Mouse (Mus musculus) small intestine, adult 10 weeks (tissue): Measurements from ENCODE around the gene Gstm1. TPM values are rescaled to one million over a fixed set of nuclear protein-coding genes. Genes with fewer than 3 reads are reported as not detected.

ENCODE experiments used
- polyA plus RNA-seq: library from polyadenylated mRNA; stranded (reverse); fragments of 350-450 nt; fragmentation: Illumina TruSeq; extraction: RNeasy Lipid Tissue Mini Kit (QIAGEN cat#74804); gene quantifications from one replicate; pipeline ENCODE4 v1.2.3, GENCODE M21; 2014; ENCODE audit warnings: low replicate concordance

Gstm1 gene
- polyA plus RNA-seq = 30.0 TPM

GRCm38 (mm10) chr3:108017473-108018189 lies at the start of gene Gstm1:
Gene Gstm1 (minus strand): TSS chr3:108017973.

GRCm38 (mm10) chr3:108044394-108045140 lies 26.8 kb upstream of the Gstm1 start, which contains the start of gene Gstm4:
Gene Gstm4 (minus strand): TSS chr3:108044894.

GRCm38 (mm10) chr3:107986041-107986562 lies 31.7 kb downstream of the Gstm1 start, which contains the start of gene Gstm2:
Gene Gstm2 (minus strand): TSS chr3:107986453.

GRCm38 (mm10) chr3:107968724-107969395 lies 48.9 kb downstream of the Gstm1 start, which contains the start of gene Gstm3:
Gene Gstm3 (minus strand): TSS chr3:107969283.

Other genes with a start within 250 kb of the Gstm1 start
- gene Eps8l3, start 140.7 kb downstream of the Gstm1 start, polyA plus RNA-seq = 73.5 TPM
- 24.6 TPM for gene Gstm5, start 122.2 kb downstream of the Gstm1 start, polyA plus RNA-seq
- 6.3 TPM for gene Gstm7, start 86.2 kb downstream of the Gstm1 start, polyA plus RNA-seq
- gene Gstm6, start 74.2 kb downstream of the Gstm1 start, polyA plus RNA-seq = 87.2 TPM
- gene Gstm3, start 48.7 kb downstream of the Gstm1 start, polyA plus RNA-seq = 182 TPM
- 49.4 TPM for gene Gstm2, start 31.5 kb downstream of the Gstm1 start, polyA plus RNA-seq
- 8.7 TPM for gene Gstm4, start 26.9 kb upstream of the Gstm1 start, polyA plus RNA-seq
- 4.9 TPM for gene Ampd2, start 68.7 kb upstream of the Gstm1 start, polyA plus RNA-seq
- 1.3 TPM for gene Gnat2, start 74.8 kb upstream of the Gstm1 start, polyA plus RNA-seq
- 363 TPM for gene Gnai3, start 128.2 kb upstream of the Gstm1 start, polyA plus RNA-seq
- gene Gpr61, start 136.9 kb upstream of the Gstm1 start, polyA plus RNA-seq = not detected
- 4.0 TPM for gene Amigo1, start 168.4 kb upstream of the Gstm1 start, polyA plus RNA-seq
- 7.5 TPM for gene Cyb561d1, start 183.2 kb upstream of the Gstm1 start, polyA plus RNA-seq
- gene Atxn7l2, start 193.0 kb upstream of the Gstm1 start, polyA plus RNA-seq = 2.3 TPM
- gene Sypl2, start 208.7 kb upstream of the Gstm1 start, polyA plus RNA-seq = 3.5 TPM
- gene Psma5, start 239.0 kb upstream of the Gstm1 start, polyA plus RNA-seq = 99.9 TPM